Mouse (Mus musculus) heart, adult 2 months (tissue): ENCODE results near the gene Rundc1. TPM values are rescaled to one million over a fixed set of nuclear protein-coding genes. Genes with fewer than 3 reads are reported as not detected.

Source experiments
- DNase-seq, 2 experiments: peaks; one replicate each; pipeline ENCODE4 v3.0.0; 2021
- H3K27ac ChIP-seq: fragments of 200-600 bp; 2 replicates; pipeline ENCODE4 v1.8.1; 2022
- H3K27me3 ChIP-seq: fragments of 200-500 bp; 2 replicates; pipeline ENCODE4 v1.6.1; 2012; ENCODE audit warnings: mild to moderate bottlenecking, low read length, inconsistent platforms, mixed read lengths; ENCODE audit not compliant: control insufficient read depth, insufficient read depth
- H3K36me3 ChIP-seq: fragments of 200-500 bp; 2 replicates; pipeline ENCODE4 v1.6.1; 2012; ENCODE audit warnings: low read length, inconsistent platforms; ENCODE audit not compliant: control insufficient read depth, insufficient read depth
- H3K4me1 ChIP-seq: fragments of 200-500 bp; 2 replicates; pipeline ENCODE4 v1.6.1; 2011; ENCODE audit warnings: low read length; ENCODE audit not compliant: control insufficient read depth, insufficient read depth
- H3K4me3 ChIP-seq: fragments of 200-600 bp; 2 replicates; pipeline ENCODE4 v1.8.1; 2022
- H3K79me2 ChIP-seq: fragments of 200-500 bp; replicated peaks from 2 replicates; pipeline ENCODE4 v1.6.1; 2012; ENCODE audit warnings: mild to moderate bottlenecking, inconsistent platforms, low read length, moderate library complexity, mixed read lengths; ENCODE audit not compliant: control insufficient read depth, insufficient read depth
- H3K9ac ChIP-seq: fragments of 200-500 bp; 2 replicates; pipeline ENCODE4 v1.6.1; 2012; ENCODE audit warnings: low read depth, mild to moderate bottlenecking, control low read depth, inconsistent platforms, low read length, mixed read lengths
- CTCF ChIP-seq: fragments of 200-600 bp; IDR thresholded peaks from 2 replicates; pipeline ENCODE4 v1.8.1; 2022; ENCODE audit warnings: antibody characterized with exemption, mild to moderate bottlenecking, moderate library complexity
- EP300 ChIP-seq: fragments of 200-500 bp; IDR thresholded peaks from 2 replicates; pipeline ENCODE4 v1.6.1; 2011; ENCODE audit warnings: low read depth, low read length, control low read depth; ENCODE audit not compliant: insufficient read depth
- POLR2A ChIP-seq: fragments of 200-500 bp; IDR thresholded peaks from 2 replicates; pipeline ENCODE4 v1.6.1; 2011; ENCODE audit warnings: mild to moderate bottlenecking, low read depth, low read length, control low read depth; ENCODE audit not compliant: insufficient read depth
- WGBS: fragments of 180-500 bp; shearing (Covaris S2); methylation state at CpG from one replicate; pipeline ENCODE4 v1.1.7; 2018; 5-methylcytosine and 5-hydroxymethylcytosine counted together
- intact Hi-C: fragments of 180-260 bp; cut with DNase I; formaldehyde crosslinking; loops from one replicate; pipeline ENCODE4 v1.15.1; 2025
- polyA plus RNA-seq: library from polyadenylated mRNA; depleted of rRNA; stranded (reverse); fragments of >200 nt; gene quantifications from 2 replicates; pipeline ENCODE4 v1.2.3, GENCODE M21; 2012
- total RNA-seq, 2 experiments: library from RNA; stranded (reverse); gene quantifications; 2 replicates each; pipeline ENCODE4 v1.2.3; 2021

The Rundc1 gene
- total and polyA plus RNA-seq, 3 experiments, result 10.1 to 12.1 (median 12.0) TPM

DNA sequence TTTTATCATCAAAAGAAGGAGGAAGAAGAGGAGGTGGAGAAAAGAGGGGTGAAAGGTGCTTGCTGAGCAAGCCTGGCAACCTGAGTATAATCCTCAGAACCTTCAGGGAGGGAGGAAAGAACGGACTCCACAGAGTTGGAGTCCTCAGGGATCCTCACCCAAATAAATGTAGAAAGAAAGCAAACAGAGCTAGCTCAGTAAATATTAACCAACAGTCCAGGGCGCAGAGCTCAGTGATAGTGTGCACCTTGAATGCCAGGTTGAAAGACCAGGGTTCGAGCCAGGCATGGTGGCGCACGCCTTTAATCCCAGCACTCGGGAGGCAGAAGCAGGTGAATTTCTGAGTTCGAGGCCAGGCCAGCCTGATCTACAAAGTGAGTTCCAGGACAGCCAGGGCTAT is 30.7 kb downstream of the Rundc1 start:
- peaks cover 4% of the 10 kb centered on the region; the same call in 1 of the 2 replicates for H3K4me1 ChIP-seq
- no peak overlapping the region for H3K9ac ChIP-seq
- no peak overlapping the region for H3K27ac ChIP-seq
- TF ChIP-seq EP300 (no peak), POLR2A (no peak), CTCF (no peak)
- H3K79me2 ChIP-seq, result peaks cover 5% of the 10 kb centered on the region
- intact Hi-C loops, result no loop called here
- no peak for DNase-seq
- no peaks in the 10 kb centered on the region for H3K27me3 ChIP-seq
- H3K4me3 ChIP-seq, result no peak overlapping the region
- H3K36me3 ChIP-seq, result peaks cover 2% of the 10 kb centered on the region; the same call in 1 of the 2 replicates
- 92% methylated on average over 7 of the region's 7 CpGs for WGBS

- Histone ChIP-seq H3K4me1 (peaks cover 2% of the 10 kb centered on the region; the same call in 1 of the 2 replicates), H3K9ac (no peak overlapping the region), H3K27me3 (no peaks in the 10 kb centered on the region), H3K79me2 (peaks cover 3% of the 10 kb centered on the region), H3K36me3 (no peaks in the 10 kb centered on the region), H3K27ac (no peak overlapping the region), H3K4me3 (no peak overlapping the region)
- no peak for TF ChIP-seq EP300
- no peak for TF ChIP-seq CTCF
- no peak for TF ChIP-seq POLR2A
- whole genome bisulfite sequencing, result 84% methylated on average over 9 of the region's 9 CpGs
- DNase-seq, result no peak
- intact Hi-C loops, result no loop called here
Measured at GRCm38 (mm10) chr11:101457631-101458030, 32.7 kb downstream of the Rundc1 start.

GRCm38 (mm10) chr11:101458217-101458616 is 33.3 kb downstream of the Rundc1 start:
- Histone ChIP-seq H3K79me2 (peaks cover 3% of the 10 kb centered on the region), H3K27ac (no peak overlapping the region), H3K27me3 (no peaks in the 10 kb centered on the region), H3K9ac (no peak overlapping the region), H3K36me3 (no peaks in the 10 kb centered on the region), H3K4me3 (no peak overlapping the region), H3K4me1 (no peaks in the 10 kb centered on the region; the same call in 1 of the 2 replicates)
- TF ChIP-seq EP300 (no peak), CTCF (no peak), POLR2A (no peak)
- WGBS, result 90% methylated on average over 12 of the region's 12 CpGs
- intact Hi-C loops, result no loop called here
- DNase-seq, result no peak

DNA sequence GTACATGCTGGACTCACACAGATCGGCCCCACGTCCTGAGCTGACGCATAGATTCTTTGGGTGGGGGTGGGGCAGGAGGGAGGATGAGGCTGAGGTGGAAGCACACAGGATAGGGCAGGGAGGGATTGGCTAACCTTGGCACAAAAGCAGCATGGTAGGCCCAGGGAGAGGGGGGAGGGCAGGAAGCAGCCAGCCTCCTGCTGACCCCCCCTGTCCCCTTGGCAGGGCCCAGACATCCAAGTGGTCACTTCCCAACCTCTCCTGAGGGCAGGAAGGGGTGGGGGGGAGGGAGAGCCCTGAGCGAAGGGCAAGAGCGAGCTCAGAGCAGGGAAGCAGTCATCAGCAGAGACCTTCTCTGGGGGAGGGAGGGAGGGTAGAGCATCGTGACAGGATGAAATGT is 34.8 kb downstream of the Rundc1 start:
- no peak overlapping the region for H3K9ac ChIP-seq
- intact Hi-C loops, result no loop called here
- H3K27me3 ChIP-seq, result no peaks in the 10 kb centered on the region
- no peaks in the 10 kb centered on the region for H3K79me2 ChIP-seq
- H3K36me3 ChIP-seq, result no peaks in the 10 kb centered on the region
- no peak overlapping the region for H3K4me3 ChIP-seq
- TF ChIP-seq POLR2A, result no peak
- no peak for TF ChIP-seq CTCF
- no peak for TF ChIP-seq EP300
- DNase-seq, result no peak
- 41% methylated on average over 6 of the region's 6 CpGs for WGBS
- H3K4me1 ChIP-seq, result no peaks in the 10 kb centered on the region; the same call in none of the 2 replicates
- H3K27ac ChIP-seq, result no peak overlapping the region

GRCm38 (mm10) chr11:101460321-101460720 is 35.4 kb downstream of the Rundc1 start:
- Histone ChIP-seq H3K9ac (no peak overlapping the region), H3K27me3 (no peaks in the 10 kb centered on the region), H3K4me1 (no peaks in the 10 kb centered on the region; the same call in none of the 2 replicates), H3K79me2 (no peaks in the 10 kb centered on the region), H3K4me3 (no peak overlapping the region), H3K27ac (no peak overlapping the region), H3K36me3 (no peaks in the 10 kb centered on the region)
- no peak for DNase-seq
- intact Hi-C loops, result no loop called here
- WGBS, result 90% methylated on average over 15 of the region's 15 CpGs
- TF ChIP-seq POLR2A (no peak), EP300 (no peak), CTCF (no peak)

DNA sequence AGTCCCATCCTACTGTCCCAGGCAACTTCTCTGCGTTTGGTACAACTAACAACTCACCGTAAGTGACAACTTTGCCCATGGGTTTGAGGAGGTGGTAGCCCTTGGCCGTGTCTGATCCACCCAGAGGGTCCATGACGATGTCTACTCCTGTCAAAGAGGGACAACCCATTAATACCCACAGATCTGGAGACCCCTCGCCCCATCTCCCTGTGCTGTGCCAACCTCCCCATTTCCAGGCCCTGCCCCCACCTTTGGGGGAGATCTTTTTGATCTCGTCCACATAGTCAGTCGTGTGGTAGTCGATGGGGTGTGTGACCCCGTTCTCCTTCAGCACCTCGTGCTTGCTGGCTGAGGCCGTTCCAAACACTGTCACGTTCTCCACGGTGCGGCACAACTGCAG is 37.3 kb downstream of the Rundc1 start:
- DNase-seq, result no peak
- Histone ChIP-seq H3K4me3 (no peak overlapping the region), H3K4me1 (peaks cover 2% of the 10 kb centered on the region), H3K27me3 (no peaks in the 10 kb centered on the region), H3K79me2 (no peaks in the 10 kb centered on the region), H3K9ac (no peak overlapping the region), H3K27ac (no peak overlapping the region), H3K36me3 (no peaks in the 10 kb centered on the region)
- TF ChIP-seq CTCF (no peak), POLR2A (no peak), EP300 (no peak)
- WGBS, result 90% methylated on average over 14 of the region's 14 CpGs
- intact Hi-C loops, result no loop called here
